27 mouse cellular contexts compared by ENCODE assay signal in genomic region chr4:43612534-43612933, GRCm38 (mm10). TPM values are rescaled to one million over a fixed set of nuclear protein-coding genes. Genes with fewer than 3 reads are reported as not detected.
A peak's percentile ranks its signal among the peaks of the same experiment; 100 is the strongest.
DNase-seq lines count a peak whose midpoint lies in the region; ATAC-seq and TF ChIP-seq lines count a peak whose summit lies in the region.
"Had no signal": no experiment of that assay in that cellular context is flagged by ENCODE, and none has a peak within 500 bp of the region (broad histone marks: within the 10 kb centered on the region; RNA-seq: fewer than 3 reads in every experiment).

No protein-coding gene starts in this region.

- no peaks in the 10 kb centered on the region for H3K36me3 ChIP-seq in lung, postnatal 0 days (ENCODE audit: insufficient read depth, low read length)
- H3K36me3 ChIP-seq in liver, embryonic 13.5 days: no peaks in the 10 kb centered on the region
- H3K36me3 ChIP-seq: forebrain, embryonic 12.5 days; hindbrain, embryonic 13.5 days had no signal

- H3K4me1 ChIP-seq in lung, postnatal 0 days (ENCODE audit: insufficient read depth, low read depth, low read length): no peaks in the 10 kb centered on the region
- peaks cover 30% of the 10 kb centered on the region for H3K4me1 ChIP-seq in liver, embryonic 13.5 days (replicated peaks)
- H3K4me1 ChIP-seq: forebrain, embryonic 12.5 days; hindbrain, embryonic 13.5 days had no signal

- WGBS in lung, postnatal 0 days: 47% methylated on average over 10 of the region's 10 CpGs
- WGBS in liver, embryonic 13.5 days (ENCODE audit: insufficient replicate concordance): 10% methylated on average over 10 of the region's 10 CpGs

- H3K27ac ChIP-seq in lung, postnatal 0 days (ENCODE audit: low read length): peak overlapping the region; percentile 71; the same call in 1 of the 2 replicates
- peak overlapping the region; percentile 75 for H3K27ac ChIP-seq in liver, embryonic 13.5 days
- H3K27ac ChIP-seq: forebrain, embryonic 12.5 days; hindbrain, embryonic 13.5 days had no signal

- H3K9ac ChIP-seq in lung, postnatal 0 days (replicated peaks; ENCODE audit: low read depth): no peak overlapping the region
- H3K9ac ChIP-seq in liver, embryonic 13.5 days: peak overlapping the region; percentile 42; the same call in 1 of the 2 replicates
- H3K9ac ChIP-seq: forebrain, embryonic 12.5 days; hindbrain, embryonic 13.5 days had no signal

- H3K9me3 ChIP-seq in lung, postnatal 0 days (ENCODE audit: low read length): no peaks in the 10 kb centered on the region
- no peaks in the 10 kb centered on the region for H3K9me3 ChIP-seq in liver, embryonic 13.5 days (replicated peaks)
- H3K9me3 ChIP-seq: forebrain, embryonic 12.5 days; hindbrain, embryonic 13.5 days had no signal

- H3K4me2 ChIP-seq in lung, postnatal 0 days (replicated peaks; ENCODE audit: low read depth, low read length): no peak overlapping the region
- H3K4me2 ChIP-seq in liver, embryonic 13.5 days: peak overlapping the region; percentile 54
- H3K4me2 ChIP-seq: forebrain, embryonic 12.5 days; heart, embryonic 11.5 days; hindbrain, embryonic 13.5 days had no signal

- DNase-seq in lung, postnatal 0 days (ENCODE audit: low spot score): no peak
- DNase-seq in lung, postnatal 14 days: no peak
- no peak for DNase-seq in liver, embryonic 13.5 days
- no peak for DNase-seq in yolk sac, embryonic 10.5 days (ENCODE audit: low spot score)
- no peak for DNase-seq in gastrocnemius, adult 8-10 months (ENCODE audit: low spot score in 2 of 2)
- DNase-seq in lung, postnatal 4 days: no peak
- DNase-seq: adrenal gland, adult 8-10 months; cerebellum, postnatal 14 days; embryo, embryonic 11 days; kidney, adult 9 months; left cerebral cortex, postnatal 4 days; midbrain, embryonic 14.5 days; right cerebral cortex, postnatal 25 days had no signal

- ATAC-seq in lung, postnatal 0 days: no peak
- ATAC-seq in common myeloid progenitor, adult 5-6 weeks (replicated peaks; ENCODE audit: low read depth, poor library complexity, severe bottlenecking): peak; percentile 92
- ATAC-seq in liver, embryonic 13.5 days (ENCODE audit: low read depth): peak; percentile 87
- ATAC-seq in megakaryocyte progenitor cell, adult 5-6 weeks (replicated peaks; ENCODE audit: poor library complexity): peak; percentile 81
- ATAC-seq: inflammation-experienced regulatory T-cells, adult 6 months; Patski had no signal

- H3K4me3 ChIP-seq in lung, postnatal 0 days (ENCODE audit: low read depth, low read length): no peak overlapping the region
- no peak overlapping the region; the same call in 1 of the 2 replicates for H3K4me3 ChIP-seq in liver, embryonic 13.5 days (replicated peaks)
- H3K4me3 ChIP-seq: forebrain, embryonic 12.5 days; hindbrain, embryonic 13.5 days had no signal

- TF ChIP-seq CTCF in lung, postnatal 0 days (IDR thresholded peaks at IDR 0.05): no peak

- TF ChIP-seq EP300 in lung, postnatal 0 days (IDR thresholded peaks at IDR 0.05): no peak

- no peaks in the 10 kb centered on the region for H3K27me3 ChIP-seq in lung, postnatal 0 days (replicated peaks; ENCODE audit: insufficient read depth, low read length)
- no peaks in the 10 kb centered on the region for H3K27me3 ChIP-seq in liver, embryonic 13.5 days
- H3K27me3 ChIP-seq: forebrain, embryonic 12.5 days; hindbrain, embryonic 13.5 days; Patski had no signal

RNA-seq across cellular contexts. Expression of gene Npr2, which starts 19.2 kb away (rescaled TPM):
- polyA plus RNA-seq in lung, postnatal 0 days (2015; fragmentation: Nextera tagmentation; extraction: Ambion mirVana): 11.9 and 12.8 TPM in 2 replicates
- 0.39 and 0.96 TPM in 2 replicates for total RNA-seq in common myeloid progenitor, adult 5-6 weeks (2017)
- polyA plus RNA-seq in liver, embryonic 13.5 days (2015; fragmentation: Nextera tagmentation; extraction: Ambion mirVana): 0.80 and 0.89 TPM in 2 replicates
- total RNA-seq in megakaryocyte progenitor cell, adult 5-6 weeks (2015): 0.30 and 1.4 TPM in 2 replicates
- total RNA-seq in megakaryocyte progenitor cell, adult 5-6 weeks (2017): 0.21 and 1.3 TPM in 2 replicates
- 10 to 100 TPM; 31.1 to 40.6 (median 32.6) TPM for total RNA-seq in gastrocnemius, adult 8-10 months (2022)
- polyA plus RNA-seq: inflammation-experienced regulatory T-cells, adult 6 months had no signal

RNA-seq across cellular contexts. Expression of gene Msmp, which starts 28.2 kb away (rescaled TPM):
- 0.87 TPM in 1 of 2 replicates, not detected in the other for polyA plus RNA-seq in lung, postnatal 0 days (2015; fragmentation: Nextera tagmentation; extraction: Ambion mirVana)
- total RNA-seq in common myeloid progenitor, adult 5-6 weeks (2017): not detected in 2 replicates
- 0.60 TPM in 1 of 2 replicates, not detected in the other for polyA plus RNA-seq in liver, embryonic 13.5 days (2015; fragmentation: Nextera tagmentation; extraction: Ambion mirVana)
- total RNA-seq in megakaryocyte progenitor cell, adult 5-6 weeks (2015): not detected in 2 replicates
- total RNA-seq in megakaryocyte progenitor cell, adult 5-6 weeks (2017): not detected in 2 replicates
- total RNA-seq in gastrocnemius, adult 8-10 months (2022): not detected
- total RNA-seq: gastrocnemius, postnatal 4 days; heart, postnatal 14 days; left cerebral cortex, adult 18-20 months; left cerebral cortex, postnatal 4 days; liver, adult 2 months had no signal
- polyA plus RNA-seq: heart, embryonic 11.5 days; hindbrain, embryonic 13.5 days; inflammation-experienced regulatory T-cells, adult 6 months; liver, adult 2 months; neural tube, embryonic 14.5 days; Patski; thymus, adult 2 months; urinary bladder, adult 2 months had no signal

RNA-seq across cellular contexts. Expression of gene Gba2, which starts 33.9 kb away (rescaled TPM):
- 12.7 and 14.4 TPM in 2 replicates for polyA plus RNA-seq in lung, postnatal 0 days (2015; fragmentation: Nextera tagmentation; extraction: Ambion mirVana)
- total RNA-seq in common myeloid progenitor, adult 5-6 weeks (2017): 10.2 and 11.8 TPM in 2 replicates
- polyA plus RNA-seq in liver, embryonic 13.5 days (2015; fragmentation: Nextera tagmentation; extraction: Ambion mirVana): 16.5 and 18.1 TPM in 2 replicates
- 4.8 and 9.3 TPM in 2 replicates for total RNA-seq in megakaryocyte progenitor cell, adult 5-6 weeks (2015)
- 7.2 and 8.1 TPM in 2 replicates for total RNA-seq in megakaryocyte progenitor cell, adult 5-6 weeks (2017)
- 1 to 10 TPM; 3.8 to 4.4 (median 4.2) TPM for total RNA-seq in gastrocnemius, adult 8-10 months (2022)

RNA-seq across cellular contexts. Expression of gene Rgp1, which starts 34.0 kb away (rescaled TPM):
- 13.7 and 15.7 TPM in 2 replicates for polyA plus RNA-seq in lung, postnatal 0 days (2015; fragmentation: Nextera tagmentation; extraction: Ambion mirVana)
- total RNA-seq in common myeloid progenitor, adult 5-6 weeks (2017): 14.4 and 35.2 TPM in 2 replicates
- 13.8 and 15.1 TPM in 2 replicates for polyA plus RNA-seq in liver, embryonic 13.5 days (2015; fragmentation: Nextera tagmentation; extraction: Ambion mirVana)
- total RNA-seq in megakaryocyte progenitor cell, adult 5-6 weeks (2015): 20.6 and 23.3 TPM in 2 replicates
- total RNA-seq in megakaryocyte progenitor cell, adult 5-6 weeks (2017): 8.7 and 14.5 TPM in 2 replicates
- 10 to 100 TPM; 22.8 to 26.9 (median 23.5) TPM for total RNA-seq in gastrocnemius, adult 8-10 months (2022)

RNA-seq across cellular contexts. Expression of gene Spag8, which starts 40.9 kb away (rescaled TPM):
- polyA plus RNA-seq in lung, postnatal 0 days (2015; fragmentation: Nextera tagmentation; extraction: Ambion mirVana): 10.4 and 10.8 TPM in 2 replicates
- not detected in 2 replicates for total RNA-seq in common myeloid progenitor, adult 5-6 weeks (2017)
- 0.10 and 0.12 TPM in 2 replicates for polyA plus RNA-seq in liver, embryonic 13.5 days (2015; fragmentation: Nextera tagmentation; extraction: Ambion mirVana)
- total RNA-seq in megakaryocyte progenitor cell, adult 5-6 weeks (2015): 0.22 TPM in 1 of 2 replicates, not detected in the other
- total RNA-seq in megakaryocyte progenitor cell, adult 5-6 weeks (2017): 0.71 TPM in 1 of 2 replicates, not detected in the other
- total RNA-seq in gastrocnemius, adult 8-10 months (2022): not detected

Comparison
In these comparisons a context has a peak if more than half of its experiments do, and no peak if none do; other contexts are left out.
1. RNA of gene Npr2, which starts 19.2 kb away (total RNA-seq): 31.1 to 40.6 TPM in gastrocnemius, adult 8-10 months; 0.39 to 0.96 TPM in common myeloid progenitor, adult 5-6 weeks and 0.21 to 1.4 TPM in megakaryocyte progenitor cell, adult 5-6 weeks; every median in the first group is over 10 times any median in the second.